Mouse (Mus musculus) layer of hippocampus, adult 9-11 months (tissue): ENCODE results near the gene C1galt1.

Experiments
- DNase-seq: peaks from one replicate; pipeline ENCODE4 v3.0.0; 2022

The C1galt1 gene

GRCm38 (mm10) chr6:7859161-7859560, 14.5 kb downstream of the C1galt1 start:
- DNase-seq: no peak

GRCm38 (mm10) chr6:7861033-7861432, 16.4 kb downstream of the C1galt1 start:
- DNase-seq: no peak

GRCm38 (mm10) chr6:7863354-7863753, 18.7 kb downstream of the C1galt1 start:
- no peak for DNase-seq

GRCm38 (mm10) chr6:7876836-7877235, 32.2 kb downstream of the C1galt1 start:
- no peak for DNase-seq

- no peak for DNase-seq
Observed at GRCm38 (mm10) chr6:7881595-7882128, 37.0 kb downstream of the C1galt1 start.

GRCm38 (mm10) chr6:7882520-7882919, 37.9 kb downstream of the C1galt1 start:
- no peak for DNase-seq

GRCm38 (mm10) chr6:7885994-7886684, 41.5 kb downstream of the C1galt1 start:
- no peak for DNase-seq

- no peak for DNase-seq
Observed at GRCm38 (mm10) chr6:7886685-7887004, 42.0 kb downstream of the C1galt1 start.

GRCm38 (mm10) chr6:7896339-7896738, 51.7 kb downstream of the C1galt1 start:
- DNase-seq: no peak

- DNase-seq: peak; percentile 31
Observed at GRCm38 (mm10) chr6:7912015-7912414, 67.4 kb downstream of the C1galt1 start.
